Mouse (Mus musculus) adrenal gland, postnatal 4 days (tissue): ENCODE results near the gene Myh11. TPM values are rescaled to one million over a fixed set of nuclear protein-coding genes. Genes with fewer than 3 reads are reported as not detected.
A peak's percentile ranks its signal among the peaks of the same experiment; 100 is the strongest.

ENCODE experiments used
- DNase-seq, 2 experiments: peaks; one replicate each; pipeline ENCODE4 v3.0.0; 2021 to 2022; ENCODE audit warnings: low spot score in 2 of 2, mixed read lengths in 2 of 2
- total RNA-seq, 2 experiments: library from RNA; stranded (reverse); gene quantifications; 2 replicates each; pipeline ENCODE4 v1.2.3; 2021

Gene Myh11
- total RNA-seq, 2 experiments from 2014 or later: 8.3 TPM

- no peak for DNase-seq
Measured at GRCm38 (mm10) chr16:14272374-14272965, 18.7 kb downstream of the Myh11 start.

GRCm38 (mm10) chr16:14265203-14265920 is 25.8 kb downstream of the Myh11 start:
- DNase-seq: no peak

- DNase-seq: no peak
Measured at GRCm38 (mm10) chr16:14264504-14264903, 26.7 kb downstream of the Myh11 start.

GRCm38 (mm10) chr16:14263241-14263640 is 27.9 kb downstream of the Myh11 start:
- DNase-seq: no peak

GRCm38 (mm10) chr16:14262410-14262809 is 28.8 kb downstream of the Myh11 start:
- DNase-seq: no peak

GRCm38 (mm10) chr16:14258856-14259255 is 32.3 kb downstream of the Myh11 start:
- no peak for DNase-seq

- no peak for DNase-seq
Measured at GRCm38 (mm10) chr16:14253586-14253985, 37.6 kb downstream of the Myh11 start.

GRCm38 (mm10) chr16:14252877-14253276 is 38.3 kb downstream of the Myh11 start:
- DNase-seq: no peak

- no peak for DNase-seq
Measured at GRCm38 (mm10) chr16:14249913-14250312, 41.3 kb downstream of the Myh11 start.

- DNase-seq: no peak
Measured at GRCm38 (mm10) chr16:14242553-14242952, 48.6 kb downstream of the Myh11 start.

GRCm38 (mm10) chr16:14242059-14242458 is 49.1 kb downstream of the Myh11 start:
- no peak for DNase-seq

- peak; percentile 47 to 72 for DNase-seq
Measured at GRCm38 (mm10) chr16:14237100-14237723, 54.0 kb downstream of the Myh11 start.

GRCm38 (mm10) chr16:14215156-14215555 is 76.0 kb downstream of the Myh11 start:
- DNase-seq: no peak

GRCm38 (mm10) chr16:14198798-14199197 is 92.4 kb downstream of the Myh11 start:
- DNase-seq: no peak

GRCm38 (mm10) chr16:14195427-14195826 is 95.7 kb downstream of the Myh11 start:
- DNase-seq: peak in 1 of 2 experiments; percentile 34

GRCm38 (mm10) chr16:14194164-14194950 is 96.8 kb downstream of the Myh11 start:
- no peak for DNase-seq

- no peak for DNase-seq
Measured at GRCm38 (mm10) chr16:14185516-14185915, 105.7 kb downstream of the Myh11 start.

- DNase-seq: no peak
Measured at GRCm38 (mm10) chr16:14183856-14184255, 107.3 kb downstream of the Myh11 start.

- DNase-seq: no peak
Measured at GRCm38 (mm10) chr16:14182360-14182759, 108.8 kb downstream of the Myh11 start.

GRCm38 (mm10) chr16:14180163-14180733 is 110.9 kb downstream of the Myh11 start:
- no peak for DNase-seq

- no peak for DNase-seq
Measured at GRCm38 (mm10) chr16:14178041-14178440, 113.1 kb downstream of the Myh11 start.
